Mouse (Mus musculus) stomach, embryonic 14.5 days (tissue): ENCODE results near the gene Zdhhc1. TPM values are rescaled to one million over a fixed set of nuclear protein-coding genes. Genes with fewer than 3 reads are reported as not detected.

Source experiments
- ATAC-seq: fragments of 200-750 bp; cut with Nextera tagmentation; 2 replicates; pipeline ENCODE4 v1.8.0; 2017; ENCODE audit warnings: low read depth, moderate TSS enrichment; ENCODE audit not compliant: insufficient number of reproducible peaks, insufficient read depth, low FRiP score
- H3K27ac ChIP-seq: fragments of 300-500 bp; sonication (generic); 2 replicates; pipeline ENCODE4 v1.5.1; 2014; ENCODE audit warnings: mild to moderate bottlenecking, low read length, moderate library complexity, mixed read lengths
- H3K27me3 ChIP-seq: fragments of 300-500 bp; sonication (generic); 2 replicates; pipeline ENCODE4 v1.6.1; 2014; ENCODE audit warnings: low read length, control low read depth, mixed read lengths; ENCODE audit not compliant: control insufficient read depth, insufficient read depth
- H3K36me3 ChIP-seq: fragments of 300-500 bp; sonication (generic); 2 replicates; pipeline ENCODE4 v1.6.1; 2014; ENCODE audit warnings: mild to moderate bottlenecking, control low read depth, low read length, moderate library complexity, mixed read lengths; ENCODE audit not compliant: control insufficient read depth, insufficient read depth
- H3K4me1 ChIP-seq: fragments of 300-500 bp; sonication (generic); 2 replicates; pipeline ENCODE4 v1.6.1; 2014; ENCODE audit warnings: low read length, control low read depth, mixed read lengths; ENCODE audit not compliant: control insufficient read depth, insufficient read depth
- H3K4me2 ChIP-seq: fragments of 300-500 bp; sonication (generic); replicated peaks from 2 replicates; pipeline ENCODE4 v1.6.1; 2014; ENCODE audit warnings: low read depth, low read length, control low read depth
- H3K4me3 ChIP-seq: fragments of 300-500 bp; sonication (generic); 2 replicates; pipeline ENCODE4 v1.5.1; 2014; ENCODE audit warnings: low read depth, low read length, control low read depth
- H3K9ac ChIP-seq: fragments of 300-500 bp; sonication (generic); replicated peaks from 2 replicates; pipeline ENCODE4 v1.6.1; 2014; ENCODE audit warnings: low read depth, mild to moderate bottlenecking, control low read depth, low read length, moderate library complexity, mixed read lengths
- H3K9me3 ChIP-seq: fragments of 300-500 bp; sonication (generic); 2 replicates; pipeline ENCODE4 v1.6.1; 2016; ENCODE audit warnings: low read depth, low read length, control low read depth; ENCODE audit not compliant: control insufficient read depth
- WGBS: fragments of 180-500 bp; shearing (Covaris S2); extraction: QIAGEN DNeasy Blood & Tissue Kit; methylation state at CpG from one replicate; pipeline ENCODE4 v1.1.7; 2014; 5-methylcytosine and 5-hydroxymethylcytosine counted together
- polyA plus RNA-seq: library from polyadenylated mRNA; unstranded; fragments of >200 nt; fragmentation: Nextera tagmentation; extraction: Ambion mirVana; gene quantifications from 2 replicates; pipeline ENCODE4 v1.2.1, GENCODE M21; 2014

Zdhhc1 gene
- polyA plus RNA-seq, 1 experiment from 2014 or later, result 33.9 TPM

- H3K27me3 ChIP-seq, result no peaks in the 10 kb centered on the region
- H3K4me2 ChIP-seq, result no peak overlapping the region
- H3K4me3 ChIP-seq, result no peak overlapping the region
- no peak overlapping the region for H3K27ac ChIP-seq
- ATAC-seq, result no peak
- H3K9me3 ChIP-seq, result no peaks in the 10 kb centered on the region
- H3K9ac ChIP-seq, result no peak overlapping the region
- no peaks in the 10 kb centered on the region for H3K4me1 ChIP-seq
- 40% methylated on average over 5 of the region's 5 CpGs for WGBS
- no peaks in the 10 kb centered on the region for H3K36me3 ChIP-seq
Measured at GRCm38 (mm10) chr8:105438865-105439264, 57.8 kb downstream of the Zdhhc1 start.

GRCm38 (mm10) chr8:105437078-105437748, 59.5 kb downstream of the Zdhhc1 start:
- no peak overlapping the region for H3K4me2 ChIP-seq
- H3K27me3 ChIP-seq, result no peaks in the 10 kb centered on the region
- H3K9ac ChIP-seq, result no peak overlapping the region
- H3K36me3 ChIP-seq, result no peaks in the 10 kb centered on the region
- no peaks in the 10 kb centered on the region for H3K9me3 ChIP-seq
- H3K4me1 ChIP-seq, result no peaks in the 10 kb centered on the region
- no peak overlapping the region for H3K27ac ChIP-seq
- no peak overlapping the region for H3K4me3 ChIP-seq
- no peak for ATAC-seq
- WGBS, result 80% methylated on average over 5 of the region's 5 CpGs

DNA sequence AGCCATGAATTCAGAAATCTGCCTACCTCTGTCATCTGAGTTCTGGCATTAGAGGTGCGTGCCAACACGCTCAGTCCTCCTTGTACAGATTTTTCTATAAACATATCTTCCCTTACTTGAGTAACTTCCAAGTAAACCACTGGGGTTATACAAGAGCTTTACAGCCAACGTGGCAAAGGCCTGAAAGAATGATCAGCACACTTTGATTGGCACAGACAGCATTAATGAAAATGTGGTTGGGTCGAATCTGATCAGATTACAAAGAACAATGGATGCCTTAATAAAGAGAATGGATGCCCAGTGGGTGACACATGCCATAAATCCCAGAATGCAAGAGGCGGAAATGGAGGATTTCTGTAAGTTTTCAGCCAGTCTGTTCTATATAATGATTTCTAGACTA, 60.5 kb downstream of the Zdhhc1 start:
- Histone ChIP-seq H3K4me1 (no peaks in the 10 kb centered on the region), H3K36me3 (no peaks in the 10 kb centered on the region), H3K4me3 (no peak overlapping the region), H3K27me3 (no peaks in the 10 kb centered on the region), H3K27ac (no peak overlapping the region), H3K9ac (no peak overlapping the region), H3K9me3 (no peaks in the 10 kb centered on the region), H3K4me2 (no peak overlapping the region)
- WGBS, result 75% methylated on average over 5 of the region's 5 CpGs
- ATAC-seq, result no peak

- H3K27ac ChIP-seq, result no peak overlapping the region
Measured at GRCm38 (mm10) chr8:105434136-105434535, 62.6 kb downstream of the Zdhhc1 start.

DNA sequence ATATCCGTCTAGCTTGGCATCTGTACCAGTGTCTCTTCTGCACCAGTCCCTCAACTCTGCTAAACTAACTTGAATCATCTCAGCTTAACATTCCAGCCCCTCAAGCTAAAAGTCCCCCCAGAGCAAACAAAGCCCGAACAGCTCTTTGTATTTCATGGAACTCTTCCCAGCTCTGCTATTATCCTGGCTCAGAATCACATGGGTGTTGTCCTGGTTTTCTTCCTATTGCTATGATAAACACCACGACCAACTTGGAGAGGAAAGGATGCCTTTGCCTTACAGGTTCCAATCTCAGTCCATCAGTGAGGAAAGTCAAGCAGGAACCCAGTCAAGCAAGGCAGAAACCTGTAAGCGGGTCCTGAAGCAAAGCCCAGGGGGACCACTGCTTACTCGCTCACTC, 63.2 kb downstream of the Zdhhc1 start:
- 48% methylated on average over 5 of the region's 5 CpGs for WGBS

More at GRCm38 (mm10) chr8:105434136-105434535, 62.6 kb downstream of the Zdhhc1 start:
- H3K4me2 ChIP-seq, result no peak overlapping the region
- no peaks in the 10 kb centered on the region for H3K9me3 ChIP-seq
- WGBS, result 47% methylated on average over 5 of the region's 5 CpGs
- no peak for ATAC-seq
- no peaks in the 10 kb centered on the region for H3K4me1 ChIP-seq
- H3K4me3 ChIP-seq, result no peak overlapping the region
- H3K36me3 ChIP-seq, result no peaks in the 10 kb centered on the region
- no peak overlapping the region for H3K9ac ChIP-seq
- no peaks in the 10 kb centered on the region for H3K27me3 ChIP-seq

GRCm38 (mm10) chr8:105433021-105433420, 63.7 kb downstream of the Zdhhc1 start:
- Histone ChIP-seq H3K9ac (no peak overlapping the region), H3K9me3 (no peaks in the 10 kb centered on the region), H3K27me3 (no peaks in the 10 kb centered on the region), H3K36me3 (no peaks in the 10 kb centered on the region), H3K4me2 (no peak overlapping the region), H3K4me1 (no peaks in the 10 kb centered on the region), H3K4me3 (no peak overlapping the region), H3K27ac (no peak overlapping the region)
- 59% methylated on average over 6 of the region's 6 CpGs for WGBS
- ATAC-seq, result no peak

More for the DNA sequence above, 63.2 kb downstream of the Zdhhc1 start:
- Histone ChIP-seq H3K9ac (no peak overlapping the region), H3K4me2 (no peak overlapping the region), H3K4me1 (no peaks in the 10 kb centered on the region), H3K27me3 (no peaks in the 10 kb centered on the region), H3K36me3 (no peaks in the 10 kb centered on the region), H3K27ac (no peak overlapping the region), H3K9me3 (no peaks in the 10 kb centered on the region), H3K4me3 (no peak overlapping the region)
- ATAC-seq, result no peak

DNA sequence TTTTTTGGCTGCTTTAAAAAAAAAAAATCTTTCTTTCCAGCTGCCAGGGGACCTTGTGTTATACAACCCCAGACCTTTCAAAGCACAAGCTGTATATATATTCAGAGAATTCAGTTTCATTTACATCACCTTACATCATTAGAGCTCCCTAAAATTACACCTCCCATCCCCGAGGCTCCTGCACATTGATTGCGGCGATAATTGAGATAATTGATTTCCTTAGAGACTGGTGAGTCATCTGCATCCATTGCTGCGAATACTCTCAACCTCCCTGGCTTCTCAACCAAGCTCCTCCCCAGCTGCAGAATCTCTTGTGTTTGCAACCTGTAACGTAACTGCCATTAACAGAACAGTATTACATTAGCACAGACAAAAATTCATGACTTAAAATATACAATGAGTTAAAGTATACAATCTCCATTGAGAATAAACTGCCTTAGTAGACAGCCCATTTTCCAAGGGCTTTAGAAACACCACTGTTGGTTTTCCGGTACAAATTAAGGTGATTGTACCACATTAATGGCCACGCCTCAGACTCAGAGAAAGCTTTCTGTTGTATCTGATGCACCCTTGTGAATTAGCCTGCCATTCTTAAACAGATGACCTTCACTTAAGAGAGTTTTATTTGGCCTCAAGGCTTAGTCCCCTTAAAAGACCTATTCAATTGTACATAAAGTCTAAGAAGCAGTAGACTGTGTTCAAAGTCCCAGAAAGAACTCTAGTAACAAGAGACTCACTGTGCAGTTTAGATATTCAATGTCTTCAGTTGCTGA, 64.8 kb downstream of the Zdhhc1 start:
- 60% methylated on average over 7 of the region's 7 CpGs for WGBS
- ATAC-seq, result no peak
- Histone ChIP-seq H3K9me3 (no peaks in the 10 kb centered on the region), H3K4me3 (no peak overlapping the region), H3K9ac (no peak overlapping the region), H3K4me1 (no peaks in the 10 kb centered on the region), H3K27ac (no peak overlapping the region), H3K27me3 (no peaks in the 10 kb centered on the region), H3K4me2 (no peak overlapping the region), H3K36me3 (no peaks in the 10 kb centered on the region)

DNA sequence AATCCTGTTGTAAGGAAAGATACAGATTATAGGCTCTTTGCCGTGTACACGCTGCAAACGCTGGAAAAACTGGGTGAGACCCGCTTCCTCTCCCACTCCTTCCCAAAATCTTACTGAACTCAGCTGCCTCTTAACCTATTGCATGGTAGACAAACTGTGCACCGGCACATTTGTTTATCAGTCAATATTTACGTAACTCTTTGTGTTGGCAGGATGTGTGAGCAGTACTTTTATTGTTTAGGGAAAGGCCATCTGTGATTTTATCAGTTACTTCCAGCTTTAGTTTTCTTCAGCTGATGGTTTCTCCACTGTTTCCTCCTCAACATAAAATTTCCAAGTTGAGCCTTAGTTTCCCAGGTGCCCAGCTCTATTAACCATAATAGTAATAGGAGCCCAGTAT, 69.8 kb downstream of the Zdhhc1 start:
- Histone ChIP-seq H3K4me1 (no peaks in the 10 kb centered on the region), H3K4me2 (no peak overlapping the region), H3K27me3 (no peaks in the 10 kb centered on the region), H3K9ac (no peak overlapping the region), H3K36me3 (no peaks in the 10 kb centered on the region), H3K9me3 (no peaks in the 10 kb centered on the region), H3K27ac (no peak overlapping the region), H3K4me3 (no peak overlapping the region)
- 50% methylated on average over 6 of the region's 6 CpGs for WGBS
- no peak for ATAC-seq
